Mouse (Mus musculus): ENCODE data around the gene Hopx. TPM values are rescaled to one million over a fixed set of nuclear protein-coding genes. Genes with fewer than 3 reads are reported as not detected.

Hopx gene
- polyA plus RNA-seq, 1 experiment from 2014 or later: 0.37 TPM

DNA sequence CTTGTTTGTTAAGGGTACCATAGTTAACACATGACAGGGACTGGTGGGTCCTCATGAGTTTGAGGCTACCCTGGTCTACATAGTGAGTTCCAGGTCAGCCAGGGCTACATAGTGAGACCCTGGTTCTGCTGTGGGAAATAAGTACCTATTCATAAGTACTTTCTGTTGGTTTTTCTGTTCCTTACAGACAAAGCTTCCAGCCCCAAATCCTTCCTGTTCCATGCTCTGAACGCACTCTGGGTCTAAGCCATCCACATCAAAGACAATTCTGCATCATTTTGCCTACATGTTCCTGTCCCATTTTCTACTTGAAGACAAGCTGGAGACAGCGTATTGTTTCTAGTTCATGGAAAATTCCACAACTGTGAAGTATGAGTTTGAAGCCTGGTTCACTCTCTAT is 20.0 kb upstream of the Hopx start:
- DNase-seq (ENCODE audit: low spot score, missing footprints): no peak
- no peaks in the 10 kb centered on the region for H3K9me3 ChIP-seq (ENCODE audit: control insufficient read depth, low read length)
- no peak overlapping the region for H3K4me2 ChIP-seq
- peaks cover 3% of the 10 kb centered on the region; the same call in 1 of the 2 replicates for H3K27me3 ChIP-seq (ENCODE audit: control insufficient read depth, insufficient read depth, low read length)
- peaks cover 4% of the 10 kb centered on the region for H3K4me1 ChIP-seq (ENCODE audit: control insufficient read depth, insufficient read depth, low read length)
- no peak for ATAC-seq (ENCODE audit: low FRiP score)
- H3K36me3 ChIP-seq (ENCODE audit: control insufficient read depth, insufficient read depth, low read length): no peaks in the 10 kb centered on the region
- WGBS: 89% methylated on average over 2 of the region's 2 CpGs
- no peak overlapping the region for H3K9ac ChIP-seq (ENCODE audit: low read length)
- no peak overlapping the region for H3K4me3 ChIP-seq (ENCODE audit: low read depth, low read length)
- H3K27ac ChIP-seq (ENCODE audit: low read depth, low read length): no peak overlapping the region

DNA sequence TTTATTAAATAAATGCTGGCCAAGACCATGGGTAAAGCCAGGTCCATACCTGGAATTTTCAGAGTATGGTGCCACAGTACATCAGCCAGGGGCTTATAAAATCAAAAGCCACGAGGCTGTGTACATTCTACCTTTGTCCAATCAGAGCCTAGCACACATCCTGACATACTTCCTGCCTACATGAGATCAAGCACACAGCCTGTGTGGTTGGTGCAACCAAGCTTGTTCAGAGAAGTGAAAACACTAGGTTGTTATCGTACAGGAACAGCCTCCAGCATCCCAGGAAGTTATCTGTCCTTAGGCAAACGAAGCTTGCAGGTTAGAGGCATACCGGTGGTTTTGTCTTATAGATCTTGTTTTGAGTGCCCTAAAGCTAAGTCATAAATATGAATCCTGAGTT is 19.5 kb upstream of the Hopx start:
- Histone ChIP-seq H3K27me3 (ENCODE audit: control insufficient read depth, insufficient read depth, low read length) (peaks cover 3% of the 10 kb centered on the region; the same call in 1 of the 2 replicates), H3K4me1 (ENCODE audit: control insufficient read depth, insufficient read depth, low read length) (peaks cover 4% of the 10 kb centered on the region), H3K4me3 (ENCODE audit: low read depth, low read length) (no peak overlapping the region), H3K27ac (ENCODE audit: low read depth, low read length) (no peak overlapping the region), H3K4me2 (no peak overlapping the region), H3K36me3 (ENCODE audit: control insufficient read depth, insufficient read depth, low read length) (no peaks in the 10 kb centered on the region), H3K9me3 (ENCODE audit: control insufficient read depth, low read length) (no peaks in the 10 kb centered on the region), H3K9ac (ENCODE audit: low read length) (no peak overlapping the region)
- ATAC-seq (ENCODE audit: low FRiP score): no peak
- 88% methylated on average over 4 of the region's 4 CpGs for WGBS
- DNase-seq (ENCODE audit: low spot score, missing footprints): no peak

DNA sequence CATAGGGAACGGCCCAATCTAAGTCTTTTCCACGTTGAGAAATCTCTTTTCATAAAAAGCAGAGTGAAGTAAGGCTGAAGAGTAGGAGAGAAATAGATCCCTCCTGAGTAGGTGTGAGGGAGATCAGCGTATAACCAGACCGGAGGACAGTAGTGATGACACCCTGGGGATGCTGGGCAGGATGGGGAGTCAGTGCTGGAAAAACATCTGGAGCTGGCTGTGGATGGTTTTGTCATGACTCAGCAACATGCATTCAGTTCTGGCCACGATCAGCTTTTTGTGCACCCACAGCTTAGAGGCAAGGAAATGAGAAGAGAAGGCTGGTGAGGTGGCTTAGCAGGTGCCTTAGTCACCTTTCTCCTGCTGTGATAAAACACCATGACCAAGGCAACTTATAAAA is 19.0 kb upstream of the Hopx start:
- Histone ChIP-seq H3K9me3 (ENCODE audit: control insufficient read depth, low read length) (no peaks in the 10 kb centered on the region), H3K4me3 (ENCODE audit: low read depth, low read length) (no peak overlapping the region), H3K36me3 (ENCODE audit: control insufficient read depth, insufficient read depth, low read length) (no peaks in the 10 kb centered on the region), H3K4me2 (no peak overlapping the region), H3K9ac (ENCODE audit: low read length) (no peak overlapping the region), H3K4me1 (ENCODE audit: control insufficient read depth, insufficient read depth, low read length) (peaks cover 4% of the 10 kb centered on the region), H3K27me3 (ENCODE audit: control insufficient read depth, insufficient read depth, low read length) (peaks cover 3% of the 10 kb centered on the region; the same call in 1 of the 2 replicates), H3K27ac (ENCODE audit: low read depth, low read length) (no peak overlapping the region)
- ATAC-seq (ENCODE audit: low FRiP score) (no peak), DNase-seq (ENCODE audit: low spot score, missing footprints) (no peak)
- 83% methylated on average over 5 of the region's 5 CpGs for WGBS

DNA sequence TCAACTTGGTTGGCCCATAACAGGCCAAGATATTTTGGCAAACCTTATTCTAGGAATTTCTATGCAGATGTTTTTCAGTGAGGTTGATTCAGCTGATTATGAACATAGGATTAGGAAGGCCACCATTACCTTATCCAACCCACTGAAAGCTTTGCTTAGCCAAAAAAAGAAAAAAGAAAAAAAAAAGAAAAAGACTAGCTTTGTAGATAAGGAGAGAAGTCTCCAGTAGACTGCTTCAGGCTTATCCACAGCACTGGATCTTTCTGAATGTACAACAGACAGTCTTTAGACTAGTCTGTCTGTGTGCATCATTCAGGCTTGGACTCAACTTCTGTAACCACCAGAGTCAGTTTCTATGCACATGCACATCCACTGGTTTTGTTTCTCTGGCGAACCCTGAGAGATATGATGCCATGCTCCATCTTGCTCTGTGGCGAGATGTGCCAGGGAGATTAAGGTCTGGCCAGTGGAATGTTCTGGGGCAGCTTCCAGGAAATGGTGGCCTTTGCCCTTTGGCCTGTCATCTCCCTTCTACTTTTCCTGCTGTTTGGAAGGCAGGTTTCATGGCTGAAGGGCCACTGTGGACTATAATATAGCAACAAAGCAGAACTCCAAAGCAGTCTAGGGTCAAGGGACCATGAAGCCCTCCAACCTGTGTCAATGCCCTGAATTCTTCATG is 17.7 kb upstream of the Hopx start:
- Histone ChIP-seq H3K9me3 (ENCODE audit: control insufficient read depth, low read length) (no peaks in the 10 kb centered on the region), H3K9ac (ENCODE audit: low read length) (no peak overlapping the region), H3K4me3 (ENCODE audit: low read depth, low read length) (no peak overlapping the region), H3K27me3 (ENCODE audit: control insufficient read depth, insufficient read depth, low read length) (peaks cover 5% of the 10 kb centered on the region; the same call in 1 of the 2 replicates), H3K4me1 (ENCODE audit: control insufficient read depth, insufficient read depth, low read length) (no peaks in the 10 kb centered on the region), H3K4me2 (no peak overlapping the region), H3K27ac (ENCODE audit: low read depth, low read length) (no peak overlapping the region), H3K36me3 (ENCODE audit: control insufficient read depth, insufficient read depth, low read length) (no peaks in the 10 kb centered on the region)
- WGBS: 86% methylated on average over 2 of the region's 2 CpGs
- no peak for ATAC-seq (ENCODE audit: low FRiP score)
- no peak for DNase-seq (ENCODE audit: low spot score, missing footprints)

DNA sequence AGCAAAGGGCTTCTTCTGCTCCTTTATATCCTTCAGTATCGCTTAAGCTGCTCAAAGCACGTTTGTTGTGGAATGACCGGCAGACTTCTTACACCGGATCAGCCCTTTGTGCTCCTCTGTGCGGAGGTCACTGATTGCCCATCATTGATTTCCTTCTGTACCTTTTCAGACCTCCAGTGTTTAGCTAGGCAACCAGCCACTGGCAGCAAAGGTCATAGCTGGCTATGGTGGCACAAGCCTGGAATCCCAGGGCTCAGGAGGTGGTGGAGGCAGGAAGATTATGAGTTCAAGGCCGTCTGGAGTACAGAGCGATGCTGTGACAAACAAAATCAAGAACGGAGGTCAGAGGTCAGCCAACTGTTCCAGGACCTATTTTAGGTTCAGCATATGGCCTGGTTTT is 17.0 kb upstream of the Hopx start:
- H3K4me2 ChIP-seq: no peak overlapping the region
- H3K4me1 ChIP-seq (ENCODE audit: control insufficient read depth, insufficient read depth, low read length): no peaks in the 10 kb centered on the region
- no peaks in the 10 kb centered on the region for H3K36me3 ChIP-seq (ENCODE audit: control insufficient read depth, insufficient read depth, low read length)
- no peak overlapping the region for H3K4me3 ChIP-seq (ENCODE audit: low read depth, low read length)
- H3K27me3 ChIP-seq (ENCODE audit: control insufficient read depth, insufficient read depth, low read length): peaks cover 12% of the 10 kb centered on the region; the same call in 1 of the 2 replicates
- no peak overlapping the region for H3K9ac ChIP-seq (ENCODE audit: low read length)
- DNase-seq (ENCODE audit: low spot score, missing footprints) (no peak), ATAC-seq (ENCODE audit: low FRiP score) (no peak)
- H3K27ac ChIP-seq (ENCODE audit: low read depth, low read length): no peak overlapping the region
- 66% methylated on average over 8 of the region's 8 CpGs for WGBS
- H3K9me3 ChIP-seq (ENCODE audit: control insufficient read depth, low read length): no peaks in the 10 kb centered on the region

DNA sequence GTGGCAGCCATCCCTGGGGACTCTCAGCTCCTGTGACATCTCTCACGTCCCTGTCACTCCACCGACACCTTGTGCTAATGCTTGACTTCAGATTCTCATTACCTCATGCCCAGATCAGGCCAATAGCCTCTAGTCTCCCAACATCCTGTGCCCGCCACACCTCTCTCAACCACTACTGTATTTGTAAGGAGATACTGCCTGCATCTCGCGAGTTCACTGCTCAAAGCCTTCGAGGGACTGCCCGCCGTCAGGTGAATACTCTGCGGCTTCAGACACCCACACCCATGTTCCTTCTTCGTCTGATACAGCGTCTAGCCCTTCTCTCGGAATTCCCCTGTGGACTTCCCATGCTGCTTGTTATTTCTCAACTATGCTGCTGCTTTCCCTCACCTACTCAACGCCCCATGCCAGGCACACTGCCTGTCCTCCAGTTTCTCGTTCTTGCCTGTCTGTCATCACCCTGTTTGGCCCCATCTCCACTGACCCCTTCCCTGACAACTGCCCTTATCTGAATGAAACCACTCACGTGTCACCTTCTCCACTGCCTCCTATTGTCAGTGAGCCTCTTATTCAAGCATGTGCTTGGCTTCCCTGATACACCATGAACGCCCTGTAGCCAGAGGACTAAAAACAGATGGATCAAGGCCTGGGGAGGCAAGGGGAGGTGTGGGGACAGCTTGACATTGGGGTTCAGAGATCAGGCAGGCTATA is 15.5 kb upstream of the Hopx start:
- Histone ChIP-seq H3K9ac (ENCODE audit: low read length) (no peak overlapping the region), H3K36me3 (ENCODE audit: control insufficient read depth, insufficient read depth, low read length) (no peaks in the 10 kb centered on the region), H3K27ac (ENCODE audit: low read depth, low read length) (no peak overlapping the region), H3K4me3 (ENCODE audit: low read depth, low read length) (no peak overlapping the region), H3K4me1 (ENCODE audit: control insufficient read depth, insufficient read depth, low read length) (no peaks in the 10 kb centered on the region), H3K9me3 (ENCODE audit: control insufficient read depth, low read length) (no peaks in the 10 kb centered on the region), H3K27me3 (ENCODE audit: control insufficient read depth, insufficient read depth, low read length) (peaks cover 23% of the 10 kb centered on the region), H3K4me2 (no peak overlapping the region)
- DNase-seq (ENCODE audit: low spot score, missing footprints) (no peak), ATAC-seq (ENCODE audit: low FRiP score) (no peak)
- 79% methylated on average over 16 of the region's 16 CpGs for WGBS

DNA sequence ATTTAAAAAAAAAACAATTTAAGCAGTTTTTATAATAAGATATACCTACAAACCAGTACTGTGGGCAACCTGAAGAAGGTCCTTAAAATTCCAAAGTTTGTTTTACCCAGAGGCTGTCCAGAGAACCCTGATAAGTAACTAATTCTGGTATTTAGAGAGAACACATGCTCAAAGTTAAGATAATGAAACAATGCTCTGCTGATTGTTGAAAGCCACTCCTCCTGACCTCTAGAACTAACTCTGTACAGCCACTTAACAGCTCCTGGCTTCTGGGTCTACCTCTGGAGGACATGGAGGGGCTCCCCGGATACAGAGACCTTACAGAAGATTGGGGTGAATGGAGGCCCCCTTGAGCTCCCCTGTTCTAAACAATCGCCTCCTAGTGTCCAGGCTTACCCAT is 15.0 kb upstream of the Hopx start:
- ATAC-seq (ENCODE audit: low FRiP score) (no peak), DNase-seq (ENCODE audit: low spot score, missing footprints) (no peak)
- Histone ChIP-seq H3K4me1 (ENCODE audit: control insufficient read depth, insufficient read depth, low read length) (no peaks in the 10 kb centered on the region), H3K9ac (ENCODE audit: low read length) (no peak overlapping the region), H3K27me3 (ENCODE audit: control insufficient read depth, insufficient read depth, low read length) (peaks cover 25% of the 10 kb centered on the region), H3K9me3 (ENCODE audit: control insufficient read depth, low read length) (no peaks in the 10 kb centered on the region), H3K4me3 (ENCODE audit: low read depth, low read length) (no peak overlapping the region), H3K27ac (ENCODE audit: low read depth, low read length) (no peak overlapping the region), H3K36me3 (ENCODE audit: control insufficient read depth, insufficient read depth, low read length) (no peaks in the 10 kb centered on the region), H3K4me2 (no peak overlapping the region)
- 70% methylated on average over 2 of the region's 2 CpGs for WGBS

DNA sequence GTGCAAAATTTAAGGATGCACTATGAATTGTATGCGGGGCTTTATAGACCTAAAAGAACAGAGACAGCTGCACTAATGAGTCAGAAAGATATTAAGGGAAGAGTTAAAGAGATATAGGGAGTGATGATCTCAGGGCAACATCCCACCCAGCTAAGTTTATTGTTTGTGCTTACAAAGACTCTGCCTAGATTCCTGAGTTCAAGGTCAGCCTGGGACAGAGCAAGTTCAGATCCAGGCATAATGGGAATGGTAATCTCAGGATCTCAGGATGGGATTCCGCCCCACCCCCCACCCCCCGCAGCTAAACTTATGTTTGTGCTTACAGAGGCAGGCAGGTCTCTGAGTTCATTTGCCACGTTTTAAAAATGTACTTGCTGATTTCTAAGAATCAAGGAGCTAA is 13.9 kb upstream of the Hopx start:
- H3K4me2 ChIP-seq: no peak overlapping the region
- WGBS: 95% methylated on average over 4 of the region's 4 CpGs
- H3K27ac ChIP-seq (ENCODE audit: low read depth, low read length): no peak overlapping the region
- no peaks in the 10 kb centered on the region for H3K9me3 ChIP-seq (ENCODE audit: control insufficient read depth, low read length)
- DNase-seq (ENCODE audit: low spot score, missing footprints) (no peak), ATAC-seq (ENCODE audit: low FRiP score) (no peak)
- no peak overlapping the region for H3K9ac ChIP-seq (ENCODE audit: low read length)
- H3K4me3 ChIP-seq (ENCODE audit: low read depth, low read length): no peak overlapping the region
- H3K27me3 ChIP-seq (ENCODE audit: control insufficient read depth, insufficient read depth, low read length): peaks cover 35% of the 10 kb centered on the region
- H3K4me1 ChIP-seq (ENCODE audit: control insufficient read depth, insufficient read depth, low read length): no peaks in the 10 kb centered on the region
- no peaks in the 10 kb centered on the region for H3K36me3 ChIP-seq (ENCODE audit: control insufficient read depth, insufficient read depth, low read length)

DNA sequence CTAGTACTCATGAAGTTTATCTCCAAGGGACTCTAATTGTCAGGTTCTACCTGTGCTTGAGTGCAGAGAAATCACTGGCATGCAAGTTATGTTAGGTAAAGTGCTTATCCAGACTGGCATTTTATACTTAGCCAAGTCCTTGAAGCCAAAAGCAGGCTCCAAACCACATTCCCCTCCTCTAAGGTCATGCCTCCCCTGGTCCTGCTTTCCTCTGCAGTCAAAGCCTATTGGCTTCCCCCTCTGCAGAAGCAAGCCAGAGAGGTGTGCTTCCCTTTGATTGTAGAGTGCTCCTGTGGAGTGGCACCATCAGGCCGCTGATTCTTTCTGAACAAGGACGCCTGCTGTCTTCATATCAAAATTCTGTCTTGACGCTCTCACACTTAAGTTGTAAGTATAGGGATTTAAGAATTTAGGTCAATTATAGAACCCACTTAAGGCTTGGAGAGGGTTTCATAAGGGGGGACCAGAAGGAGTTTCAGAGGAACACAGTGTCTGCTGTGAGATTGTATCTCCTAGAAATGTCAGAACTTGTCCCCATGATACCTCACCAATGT is 11.6 kb upstream of the Hopx start:
- Histone ChIP-seq H3K36me3 (ENCODE audit: control insufficient read depth, insufficient read depth, low read length) (no peaks in the 10 kb centered on the region), H3K4me1 (ENCODE audit: control insufficient read depth, insufficient read depth, low read length) (peaks cover 20% of the 10 kb centered on the region), H3K9ac (ENCODE audit: low read length) (no peak overlapping the region), H3K27me3 (ENCODE audit: control insufficient read depth, insufficient read depth, low read length) (peaks cover 42% of the 10 kb centered on the region), H3K4me2 (no peak overlapping the region), H3K9me3 (ENCODE audit: control insufficient read depth, low read length) (no peaks in the 10 kb centered on the region), H3K27ac (ENCODE audit: low read depth, low read length) (no peak overlapping the region), H3K4me3 (ENCODE audit: low read depth, low read length) (no peak overlapping the region)
- 85% methylated on average over 3 of the region's 3 CpGs for WGBS
- no peak for ATAC-seq (ENCODE audit: low FRiP score)
- DNase-seq (ENCODE audit: low spot score, missing footprints): no peak

Measured in midbrain, embryonic 11.5 days (tissue).